Mouse (Mus musculus) CH12.LX (cell line): ENCODE data around the gene Tmem43.

Experiments used
- CHD1 ChIP-seq: IDR thresholded peaks from 2 replicates; pipeline ENCODE4 v1.6.1; 2012; ENCODE audit warnings: low read depth, low read length, improper control_type of control experiment, inconsistent platforms
- CTCF ChIP-seq, 2 experiments: IDR thresholded peaks in 1 of 2; conservative IDR thresholded peaks in 1 of 2; 2 replicates each; pipeline ENCODE4 v1.5.1; 2011 to 2012; ENCODE audit warnings: low read depth in 2 of 2, low read length in 2 of 2, improper control_type of control experiment in 1 of 2, inconsistent platforms in 1 of 2, mild to moderate bottlenecking in 1 of 2, moderate library complexity in 1 of 2
- E2F4 ChIP-seq: IDR thresholded peaks from 2 replicates; pipeline ENCODE4 v1.6.1; 2011; ENCODE audit warnings: low read depth, low read length, improper control_type of control experiment; ENCODE audit not compliant: insufficient replicate concordance
- EP300 ChIP-seq: IDR thresholded peaks from 2 replicates; pipeline ENCODE4 v1.6.1; 2011; ENCODE audit warnings: low read length, improper control_type of control experiment
- HCFC1 ChIP-seq: IDR thresholded peaks from 2 replicates; pipeline ENCODE4 v1.6.1; 2012; ENCODE audit warnings: low read depth, mild to moderate bottlenecking, inconsistent platforms, low read length, improper control_type of control experiment
- MAX ChIP-seq: IDR thresholded peaks from 2 replicates; pipeline ENCODE4 v1.6.1; 2011; ENCODE audit warnings: low read length, improper control_type of control experiment
- MAZ ChIP-seq: IDR thresholded peaks from 2 replicates; pipeline ENCODE4 v1.6.1; 2012; ENCODE audit warnings: low read depth, mild to moderate bottlenecking, inconsistent platforms, low read length, improper control_type of control experiment, moderate library complexity
- PAX5 ChIP-seq: IDR thresholded peaks from 2 replicates; pipeline ENCODE4 v1.6.1; 2012; ENCODE audit warnings: low read length, inconsistent platforms, mixed read lengths
- POLR2A ChIP-seq: IDR thresholded peaks from 2 replicates; pipeline ENCODE4 v1.6.1; 2011; ENCODE audit warnings: low read depth, mild to moderate bottlenecking, improper control_type of control experiment, low read length
- RAD21 ChIP-seq: IDR thresholded peaks from 2 replicates; pipeline ENCODE4 v1.6.1; 2011; ENCODE audit warnings: low read depth, mild to moderate bottlenecking, low read length, improper control_type of control experiment, moderate library complexity
- TBP ChIP-seq: conservative IDR thresholded peaks from 2 replicates; pipeline ENCODE4 v1.6.1; 2011; ENCODE audit warnings: low read depth, low read length, improper control_type of control experiment
- USF1 ChIP-seq: IDR thresholded peaks from 2 replicates; pipeline ENCODE4 v1.6.1; 2014; ENCODE audit warnings: low read depth, mild to moderate bottlenecking, inconsistent platforms, low read length, improper control_type of control experiment
- ZC3H11A ChIP-seq: IDR thresholded peaks from 2 replicates; pipeline ENCODE4 v1.6.1; 2012; ENCODE audit warnings: low read depth, mild to moderate bottlenecking, inconsistent platforms, low read length, improper control_type of control experiment
- ZNF384 ChIP-seq: IDR thresholded peaks from 2 replicates; pipeline ENCODE4 v1.6.1; 2012; ENCODE audit warnings: low read depth, low read length, improper control_type of control experiment, inconsistent platforms

DNA sequence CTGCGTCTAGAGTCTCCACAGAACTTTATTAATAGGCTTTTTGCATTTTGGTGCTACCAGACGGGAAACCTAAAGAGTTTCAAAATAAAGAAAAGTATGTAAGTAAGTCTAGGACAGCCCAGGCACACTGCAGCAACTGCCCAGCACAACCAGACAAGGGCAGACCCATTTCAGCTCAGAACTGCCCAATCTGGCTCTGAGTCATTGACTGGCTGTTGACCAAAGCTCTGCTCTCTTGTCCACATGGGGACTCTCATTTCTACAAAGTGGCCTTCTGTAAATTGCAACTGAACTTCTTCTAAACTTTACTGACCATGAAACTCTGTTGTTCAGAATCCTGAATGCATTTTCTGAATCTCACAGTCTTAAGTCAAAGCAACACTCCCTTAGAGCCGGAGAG lies 61.7 kb downstream of the Tmem43 start:
- no peak for TF ChIP-seq PAX5
- no peak for TF ChIP-seq CTCF (conservative IDR thresholded peaks at IDR 0.05 in 1 of 2, IDR thresholded peaks at IDR 0.05 in 1 of 2; ENCODE audit: low read depth in 2 of 2, low read length in 2 of 2)
- TF ChIP-seq TBP, result no peak
- TF ChIP-seq ZC3H11A, result no peak
- no peak for TF ChIP-seq CHD1
- no peak for TF ChIP-seq EP300
- no peak for TF ChIP-seq USF1
- TF ChIP-seq POLR2A, result no peak
- no peak for TF ChIP-seq MAZ
- TF ChIP-seq HCFC1, result no peak
- no peak for TF ChIP-seq MAX
- no peak for TF ChIP-seq ZNF384
- TF ChIP-seq E2F4, result no peak
- no peak for TF ChIP-seq RAD21
